Mouse (Mus musculus) MEL (cell line): ENCODE results near the gene Eri3. TPM values are rescaled to one million over a fixed set of nuclear protein-coding genes. Genes with fewer than 3 reads are reported as not detected.
A peak's percentile ranks its signal among the peaks of the same experiment; 100 is the strongest.

Experiments used
- DNase-seq: peaks from one replicate; pipeline ENCODE4 v3.0.0; 2011; ENCODE audit warnings: low read depth, low spot score
- H3K27ac ChIP-seq: 2 replicates; pipeline ENCODE4 v1.5.1; 2012; ENCODE audit warnings: low read depth, mild to moderate bottlenecking, control low read depth, low read length, moderate library complexity; ENCODE audit not compliant: control insufficient read depth
- H3K27me3 ChIP-seq, 2 experiments: fragments of 150-350 bp in 1 of 2; sonication (generic) in 1 of 2; 2 replicates each; pipeline ENCODE4 v1.6.1; 2012; ENCODE audit warnings: low read length in 2 of 2, mild to moderate bottlenecking in 2 of 2, improper control_type of control experiment in 1 of 2, moderate library complexity in 1 of 2; ENCODE audit not compliant: insufficient read depth in 2 of 2, control insufficient read depth in 1 of 2
- H3K36me3 ChIP-seq, 2 experiments: 2 replicates each; pipeline ENCODE4 v1.6.1; 2012 to 2014; ENCODE audit warnings: low read length in 2 of 2, improper control_type of control experiment in 1 of 2, inconsistent platforms in 1 of 2, mild to moderate bottlenecking in 1 of 2; ENCODE audit not compliant: insufficient read depth in 2 of 2, control insufficient read depth in 1 of 2
- H3K4me1 ChIP-seq, 2 experiments: fragments of 150-350 bp in 1 of 2; sonication (generic) in 1 of 2; 2 replicates each; pipeline ENCODE4 v1.6.1; 2012; ENCODE audit warnings: low read length in 2 of 2, improper control_type of control experiment in 1 of 2, mild to moderate bottlenecking in 1 of 2; ENCODE audit not compliant: insufficient read depth in 2 of 2, control insufficient read depth in 1 of 2
- H3K4me3 ChIP-seq, 2 experiments: fragments of 150-350 bp in 1 of 2; sonication (generic) in 1 of 2; 2 replicates each; pipeline ENCODE4 v1.5.1; 2012; ENCODE audit warnings: low read depth in 2 of 2, low read length in 2 of 2, mild to moderate bottlenecking in 2 of 2, moderate library complexity in 2 of 2, control low read depth in 1 of 2, improper control_type of control experiment in 1 of 2; ENCODE audit not compliant: control insufficient read depth in 1 of 2, insufficient read depth in 1 of 2
- H3K79me2 ChIP-seq: 2 replicates; pipeline ENCODE4 v1.6.1; 2012; ENCODE audit warnings: mild to moderate bottlenecking, low read length, moderate library complexity; ENCODE audit not compliant: control insufficient read depth, poor library complexity, insufficient read depth
- H3K9ac ChIP-seq: 2 replicates; pipeline ENCODE4 v1.6.1; 2012; ENCODE audit warnings: low read depth, mild to moderate bottlenecking, control low read depth, low read length, moderate library complexity; ENCODE audit not compliant: control insufficient read depth, poor library complexity, severe bottlenecking
- H3K9me3 ChIP-seq: fragments of 150-350 bp; sonication (generic); replicated peaks from 2 replicates; pipeline ENCODE4 v1.6.1; 2012; ENCODE audit warnings: mild to moderate bottlenecking, low read length, improper control_type of control experiment, moderate library complexity; ENCODE audit not compliant: insufficient read depth
- BHLHE40 ChIP-seq: IDR thresholded peaks from 2 replicates; pipeline ENCODE4 v1.6.1; 2012; ENCODE audit warnings: low read depth, mild to moderate bottlenecking, inconsistent platforms, low read length, improper control_type of control experiment, borderline replicate concordance
- CTCF ChIP-seq, 3 experiments: IDR thresholded peaks in 2 of 3; conservative IDR thresholded peaks in 1 of 3; 2 replicates each; pipeline ENCODE4 v1.5.1; 2011 to 2012; ENCODE audit warnings: low read length in 3 of 3, low read depth in 2 of 3, mild to moderate bottlenecking in 2 of 3, improper control_type of control experiment in 1 of 3, inconsistent platforms in 1 of 3, mixed read lengths in 1 of 3, moderate library complexity in 1 of 3; ENCODE audit not compliant: control insufficient read depth in 1 of 3, insufficient read depth in 1 of 3, poor library complexity in 1 of 3, severe bottlenecking in 1 of 3
- ELF1 ChIP-seq: IDR thresholded peaks from 2 replicates; pipeline ENCODE4 v1.6.1; 2014; ENCODE audit warnings: low read depth, mild to moderate bottlenecking, inconsistent platforms, low read length, improper control_type of control experiment, moderate library complexity
- ETS1 ChIP-seq: IDR thresholded peaks from 2 replicates; pipeline ENCODE4 v1.6.1; 2012; ENCODE audit warnings: low read depth, mild to moderate bottlenecking, inconsistent platforms, low read length, improper control_type of control experiment, moderate library complexity
- GABPA ChIP-seq: IDR thresholded peaks from 2 replicates; pipeline ENCODE4 v1.6.1; 2012; ENCODE audit warnings: low read depth, mild to moderate bottlenecking, inconsistent platforms, low read length, improper control_type of control experiment, moderate library complexity
- GATA1 ChIP-seq: IDR thresholded peaks from 2 replicates; pipeline ENCODE4 v1.6.1; 2011; ENCODE audit warnings: low read depth, low read length, improper control_type of control experiment
- HCFC1 ChIP-seq: IDR thresholded peaks from 2 replicates; pipeline ENCODE4 v1.6.1; 2012; ENCODE audit warnings: low read depth, mild to moderate bottlenecking, inconsistent platforms, low read length, improper control_type of control experiment, moderate library complexity
- JUND ChIP-seq: IDR thresholded peaks from 2 replicates; pipeline ENCODE4 v1.6.1; 2011; ENCODE audit warnings: low read depth, mild to moderate bottlenecking, improper control_type of control experiment, low read length
- KAT2A ChIP-seq: conservative IDR thresholded peaks from 2 replicates; pipeline ENCODE4 v1.6.1; 2012; ENCODE audit warnings: low read depth, low read length, improper control_type of control experiment, inconsistent platforms
- MAX ChIP-seq: IDR thresholded peaks from 2 replicates; pipeline ENCODE4 v1.6.1; 2011; ENCODE audit warnings: low read length, improper control_type of control experiment
- MEF2A ChIP-seq: IDR thresholded peaks from 2 replicates; pipeline ENCODE4 v1.6.1; 2014; ENCODE audit warnings: low read depth, mild to moderate bottlenecking, inconsistent platforms, low read length, improper control_type of control experiment; ENCODE audit not compliant: poor library complexity, insufficient replicate concordance, severe bottlenecking; ENCODE audit errors: extremely low read depth
- MYC ChIP-seq: IDR thresholded peaks from 2 replicates; pipeline ENCODE4 v1.6.1; 2011; ENCODE audit warnings: low read depth, mild to moderate bottlenecking, low read length, improper control_type of control experiment, moderate library complexity
- NELFE ChIP-seq: IDR thresholded peaks from 2 replicates; pipeline ENCODE4 v1.6.1; 2011; ENCODE audit warnings: low read depth, low read length, improper control_type of control experiment
- NRF1 ChIP-seq: IDR thresholded peaks from 2 replicates; pipeline ENCODE4 v1.6.1; 2014; ENCODE audit warnings: low read depth, mild to moderate bottlenecking, inconsistent platforms, low read length, improper control_type of control experiment, moderate library complexity; ENCODE audit not compliant: poor library complexity, insufficient read depth, severe bottlenecking
- POLR2A ChIP-seq, 2 experiments: IDR thresholded peaks; 2 replicates each; pipeline ENCODE4 v1.6.1; 2011 to 2012; ENCODE audit warnings: low read length in 2 of 2, mild to moderate bottlenecking in 2 of 2, control low read depth in 1 of 2, improper control_type of control experiment in 1 of 2, low read depth in 1 of 2, moderate library complexity in 1 of 2; ENCODE audit not compliant: control insufficient read depth in 1 of 2, insufficient read depth in 1 of 2, poor library complexity in 1 of 2
- POLR2AphosphoS5 ChIP-seq: IDR thresholded peaks from 2 replicates; pipeline ENCODE4 v1.6.1; 2012; ENCODE audit warnings: low read depth, borderline replicate concordance, mild to moderate bottlenecking, inconsistent platforms, low read length, moderate library complexity, mixed read lengths
- SIN3A ChIP-seq: IDR thresholded peaks from 2 replicates; pipeline ENCODE4 v1.6.1; 2012; ENCODE audit warnings: low read length, improper control_type of control experiment, inconsistent platforms
- TBP ChIP-seq: IDR thresholded peaks from 2 replicates; pipeline ENCODE4 v1.8.0; 2011; ENCODE audit warnings: low read depth, low read length, improper control_type of control experiment
- TCF12 ChIP-seq: IDR thresholded peaks from 2 replicates; pipeline ENCODE4 v1.6.1; 2014; ENCODE audit warnings: low read depth, mild to moderate bottlenecking, inconsistent platforms, low read length, improper control_type of control experiment, moderate library complexity
- UBTF ChIP-seq: IDR thresholded peaks from 2 replicates; pipeline ENCODE4 v1.6.1; 2012; ENCODE audit warnings: low read depth, mild to moderate bottlenecking, inconsistent platforms, low read length, improper control_type of control experiment, moderate library complexity, borderline replicate concordance; ENCODE audit not compliant: insufficient read depth
- ZKSCAN1 ChIP-seq: IDR thresholded peaks from 2 replicates; pipeline ENCODE4 v1.6.1; 2012; ENCODE audit warnings: low read depth, mild to moderate bottlenecking, inconsistent platforms, low read length, improper control_type of control experiment, moderate library complexity
- ZMIZ1 ChIP-seq: IDR thresholded peaks from 2 replicates; pipeline ENCODE4 v1.6.1; 2012; ENCODE audit warnings: low read depth, mild to moderate bottlenecking, inconsistent platforms, low read length, improper control_type of control experiment, moderate library complexity
- polyA plus RNA-seq, 2 experiments: library from polyadenylated mRNA; stranded (reverse) in 1 of 2; unstranded in 1 of 2; fragments of >175 nt in 1 of 2; fragments of >200 nt in 1 of 2; gene quantifications; 2 replicates each; pipeline versions ENCODE4 v1.2.1 to v1.2.4; 2012; ENCODE audit warnings: low replicate concordance in 2 of 2, low read depth in 1 of 2; ENCODE audit not compliant: insufficient read length in 2 of 2, insufficient read depth in 1 of 2, missing spikeins in 1 of 2
- total RNA-seq: library from RNA; depleted of rRNA; stranded (reverse); fragments of 300-350 nt; gene quantifications from 2 replicates; pipeline ENCODE4 v1.2.3, GENCODE M21; 2012

Eri3 gene
- total and polyA plus RNA-seq, 3 experiments, result 36.7 to 63.9 TPM; not detected in 1

GRCm38 (mm10) chr4:117681931-117682461 is 131.8 kb downstream of the Eri3 start, which contains the start of gene Dmap1:
Gene Dmap1, minus strand, starts transcription at chr4:117682273.
- H3K27me3 ChIP-seq, result no peaks in the 10 kb centered on the region
- H3K27ac ChIP-seq, result peak within 1 kb of the TSS; percentile 49
- peak; percentile 93 for DNase-seq

DNA sequence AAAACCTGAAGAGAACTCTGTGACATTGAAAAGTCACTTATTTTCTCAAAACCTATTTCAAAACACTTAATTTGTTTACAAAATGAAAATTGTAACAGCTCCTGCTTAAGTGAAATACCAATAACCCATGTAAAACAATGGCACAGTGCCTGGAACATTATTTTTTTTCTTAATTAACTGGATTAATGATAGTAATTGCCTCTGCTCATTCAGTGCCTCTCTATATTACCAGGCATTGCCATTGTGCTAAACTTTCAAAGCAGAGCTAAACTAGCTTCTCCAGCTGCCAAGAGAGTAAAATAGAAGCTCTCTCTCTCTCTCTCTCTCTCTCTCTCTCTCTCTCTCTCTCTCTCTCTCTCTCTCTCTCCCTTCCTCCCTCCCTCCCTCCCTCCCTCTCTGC is 132.3 kb downstream of the Eri3 start:
- no peaks in the 10 kb centered on the region for H3K9me3 ChIP-seq
- H3K36me3 ChIP-seq, result peaks cover 0 to 6% of the 10 kb centered on the region in 2 experiments; a peak in 2 of 4 replicates
- H3K27ac ChIP-seq, result 0 out of 2 replicates have a peak overlapping the region, but pooled peaks have one; percentile 6
- H3K4me1 ChIP-seq, result peaks cover 4 to 11% of the 10 kb centered on the region in 2 experiments; a peak in 3 of 4 replicates
- TF ChIP-seq TBP (no peak), JUND (peak; percentile 60; the same call in 1 of the 2 replicates)
- no peaks in the 10 kb centered on the region for H3K27me3 ChIP-seq
- peaks cover 8% of the 10 kb centered on the region for H3K79me2 ChIP-seq
- peak overlapping the region; percentile 86 to 92 for H3K4me3 ChIP-seq
- peak overlapping the region; percentile 77 for H3K9ac ChIP-seq
- DNase-seq, result no peak

More at GRCm38 (mm10) chr4:117681931-117682461, 131.8 kb downstream of the Eri3 start, which contains the start of gene Dmap1:
- no peaks in the 10 kb centered on the region for H3K9me3 ChIP-seq
- H3K4me1 ChIP-seq, result peaks cover 4 to 11% of the 10 kb centered on the region in 2 experiments; a peak in 3 of 4 replicates
- TF ChIP-seq KAT2A (no peak; the same call in 1 of the 2 replicates), ZMIZ1 (no peak), NELFE (peak; percentile 26; the same call in 1 of the 2 replicates), POLR2AphosphoS5 (no peak), GABPA (no peak), TCF12 (peak; percentile 66; the same call in 1 of the 2 replicates), HCFC1 (peak; percentile 92), ZKSCAN1 (no peak), MAX (no peak), NRF1 (no peak), SIN3A (peak; percentile 73), CTCF (IDR thresholded peaks at IDR 0.05 in 2 of 3, conservative IDR thresholded peaks at IDR 0.05 in 1 of 3; ENCODE audit: control insufficient read depth in 1 of 3, insufficient read depth in 1 of 3, low read depth in 2 of 3, low read length in 3 of 3, poor library complexity in 1 of 3, severe bottlenecking in 1 of 3) (no peak), MYC (no peak), UBTF (no peak), TBP (peak; percentile 75), GATA1 (peak; percentile 33; the same call in 1 of the 2 replicates), POLR2A (IDR thresholded peaks at IDR 0.05; ENCODE audit: control insufficient read depth in 1 of 2, insufficient read depth in 1 of 2, low read depth in 1 of 2, low read length in 2 of 2, poor library complexity in 1 of 2) (peak; percentile 46 to 70; a peak in 3 of 4 replicates), BHLHE40 (no peak), ELF1 (peak; percentile 63; the same call in 1 of the 2 replicates), ETS1 (0 out of 2 replicates have a peak, but pooled peaks have one; percentile 24), MEF2A (no peak)
- TF ChIP-seq, all 39 proteins: peak for 9
- peaks cover 0 to 6% of the 10 kb centered on the region in 2 experiments; a peak in 2 of 4 replicates for H3K36me3 ChIP-seq
- peak within 1 kb of the TSS; percentile 77 for H3K9ac ChIP-seq
- H3K79me2 ChIP-seq, result peaks cover 8% of the 10 kb centered on the region
- H3K4me3 ChIP-seq, result peak within 1 kb of the TSS; percentile 86 to 92
